Mouse (Mus musculus) midbrain, embryonic 15.5 days (tissue): Measurements from ENCODE around the gene Cd48. TPM values are rescaled to one million over a fixed set of nuclear protein-coding genes. Genes with fewer than 3 reads are reported as not detected.
"Not testable (repeated sequence)": the region's sequence is repeated elsewhere in the genome, so short reads cannot be mapped to it uniquely, and the experiment has no call there.

Experiments used
- ATAC-seq: fragments of 200-750 bp; cut with Nextera tagmentation; replicated peaks from 2 replicates; pipeline ENCODE4 v1.8.0; 2017; ENCODE audit warnings: moderate TSS enrichment
- H3K27ac ChIP-seq: fragments of 300-500 bp; sonication (generic); 2 replicates; pipeline ENCODE4 v1.5.1; 2015; ENCODE audit warnings: mild to moderate bottlenecking, inconsistent platforms
- H3K27me3 ChIP-seq: fragments of 300-500 bp; sonication (generic); replicated peaks from 2 replicates; pipeline ENCODE4 v1.6.1; 2015; ENCODE audit warnings: inconsistent platforms
- H3K36me3 ChIP-seq: fragments of 300-500 bp; sonication (generic); replicated peaks from 2 replicates; pipeline ENCODE4 v1.6.1; 2015; ENCODE audit warnings: inconsistent platforms
- H3K4me1 ChIP-seq: fragments of 300-500 bp; sonication (generic); 2 replicates; pipeline ENCODE4 v1.6.1; 2015; ENCODE audit warnings: inconsistent platforms
- H3K4me2 ChIP-seq: fragments of 300-500 bp; sonication (generic); 2 replicates; pipeline ENCODE4 v1.6.1; 2015; ENCODE audit warnings: inconsistent platforms, mild to moderate bottlenecking, moderate library complexity
- H3K4me3 ChIP-seq: fragments of 300-500 bp; sonication (generic); 2 replicates; pipeline ENCODE4 v1.5.1; 2015; ENCODE audit warnings: mild to moderate bottlenecking, inconsistent platforms
- H3K9ac ChIP-seq: fragments of 300-500 bp; sonication (generic); 2 replicates; pipeline ENCODE4 v1.6.1; 2015; ENCODE audit warnings: mild to moderate bottlenecking, inconsistent platforms
- H3K9me3 ChIP-seq: fragments of 300-500 bp; sonication (generic); 2 replicates; pipeline ENCODE4 v1.6.1; 2016; ENCODE audit warnings: inconsistent platforms
- WGBS: fragments of 180-500 bp; shearing (Covaris S2); methylation state at CpG from one replicate; pipeline ENCODE4 v1.1.7; 2015; ENCODE audit warnings: mixed read lengths; 5-methylcytosine and 5-hydroxymethylcytosine counted together
- polyA plus RNA-seq: library from polyadenylated mRNA; unstranded; fragments of >200 nt; fragmentation: Nextera tagmentation; extraction: Ambion mirVana; gene quantifications from 2 replicates; pipeline ENCODE4 v1.2.1, GENCODE M21; 2015

Gene Cd48
- polyA plus RNA-seq, 1 experiment from 2014 or later = 1.5 TPM

GRCm38 (mm10) chr1:171663757-171664156 is 18.1 kb upstream of the Cd48 start:
- Histone ChIP-seq H3K9ac (no peak overlapping the region), H3K4me3 (no peak overlapping the region), H3K4me1 (no peaks in the 10 kb centered on the region), H3K27me3 (no peaks in the 10 kb centered on the region), H3K27ac (no peak overlapping the region), H3K36me3 (no peaks in the 10 kb centered on the region), H3K4me2 (no peak overlapping the region), H3K9me3 (no peaks in the 10 kb centered on the region)
- WGBS = 95% methylated on average over 2 of the region's 2 CpGs
- ATAC-seq = no peak

DNA sequence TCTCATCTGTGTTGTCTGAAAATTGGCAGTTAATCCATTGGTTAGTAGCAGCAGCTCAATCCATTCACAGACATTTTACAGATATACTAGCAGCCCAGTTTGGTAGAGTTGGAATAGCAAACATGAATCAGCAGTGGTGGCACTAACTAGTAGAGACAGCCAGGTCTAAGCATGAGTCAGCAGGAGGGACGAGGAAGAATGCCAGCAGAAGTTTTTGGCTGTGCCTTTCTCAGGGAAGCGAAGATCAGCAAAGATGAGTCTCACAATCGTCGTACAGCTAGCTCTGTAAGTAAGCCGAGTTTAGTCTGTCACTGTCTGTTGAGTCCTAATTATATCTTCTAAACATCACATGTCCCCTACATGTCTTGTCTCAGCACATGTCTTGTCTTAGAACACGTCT is 15.5 kb upstream of the Cd48 start:
- no peak overlapping the region for H3K27ac ChIP-seq
- H3K27me3 ChIP-seq = no peaks in the 10 kb centered on the region
- H3K9me3 ChIP-seq = no peaks in the 10 kb centered on the region
- H3K36me3 ChIP-seq = no peaks in the 10 kb centered on the region
- H3K4me3 ChIP-seq = no peak overlapping the region
- H3K9ac ChIP-seq = no peak overlapping the region
- no peaks in the 10 kb centered on the region for H3K4me1 ChIP-seq
- H3K4me2 ChIP-seq = no peak overlapping the region
- WGBS = 89% methylated on average over 6 of the region's 6 CpGs
- no peak for ATAC-seq

DNA sequence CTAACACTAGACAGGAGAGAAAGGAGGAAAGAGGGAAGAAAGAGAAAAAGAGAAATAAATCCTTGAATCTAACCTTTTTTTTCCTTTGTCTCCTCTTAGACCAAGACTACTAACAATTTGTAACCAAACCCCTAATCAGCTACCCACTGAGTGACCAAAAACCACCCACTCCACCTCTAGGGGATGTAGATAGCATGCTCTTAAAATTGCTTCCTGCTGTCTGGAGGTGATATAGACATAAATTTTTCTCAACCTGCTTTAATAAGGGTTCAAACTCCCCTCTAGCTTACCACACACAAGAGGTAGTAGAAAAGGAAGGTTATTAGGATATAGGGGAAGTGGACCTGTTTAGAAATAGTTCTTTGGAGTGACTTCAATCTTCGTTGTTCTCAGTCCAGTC is 14.6 kb upstream of the Cd48 start:
- no peak overlapping the region for H3K27ac ChIP-seq
- no peak for ATAC-seq

GRCm38 (mm10) chr1:171672451-171672850 is 9.4 kb upstream of the Cd48 start:
- not testable (repeated sequence) for H3K4me3 ChIP-seq, H3K4me1 ChIP-seq, H3K4me2 ChIP-seq, H3K27me3 ChIP-seq, H3K36me3 ChIP-seq, ATAC-seq, H3K27ac ChIP-seq, H3K9me3 ChIP-seq, H3K9ac ChIP-seq
- WGBS = 84% methylated on average over 2 of the region's 2 CpGs

More for the DNA sequence above, 14.6 kb upstream of the Cd48 start:
- no peaks in the 10 kb centered on the region for H3K27me3 ChIP-seq
- H3K9ac ChIP-seq = no peak overlapping the region
- no peaks in the 10 kb centered on the region for H3K4me1 ChIP-seq
- H3K4me2 ChIP-seq = no peak overlapping the region
- H3K9me3 ChIP-seq = no peaks in the 10 kb centered on the region
- H3K4me3 ChIP-seq = no peak overlapping the region
- H3K36me3 ChIP-seq = no peaks in the 10 kb centered on the region
- WGBS = 85% methylated on average over 1 of the region's 1 CpGs

DNA sequence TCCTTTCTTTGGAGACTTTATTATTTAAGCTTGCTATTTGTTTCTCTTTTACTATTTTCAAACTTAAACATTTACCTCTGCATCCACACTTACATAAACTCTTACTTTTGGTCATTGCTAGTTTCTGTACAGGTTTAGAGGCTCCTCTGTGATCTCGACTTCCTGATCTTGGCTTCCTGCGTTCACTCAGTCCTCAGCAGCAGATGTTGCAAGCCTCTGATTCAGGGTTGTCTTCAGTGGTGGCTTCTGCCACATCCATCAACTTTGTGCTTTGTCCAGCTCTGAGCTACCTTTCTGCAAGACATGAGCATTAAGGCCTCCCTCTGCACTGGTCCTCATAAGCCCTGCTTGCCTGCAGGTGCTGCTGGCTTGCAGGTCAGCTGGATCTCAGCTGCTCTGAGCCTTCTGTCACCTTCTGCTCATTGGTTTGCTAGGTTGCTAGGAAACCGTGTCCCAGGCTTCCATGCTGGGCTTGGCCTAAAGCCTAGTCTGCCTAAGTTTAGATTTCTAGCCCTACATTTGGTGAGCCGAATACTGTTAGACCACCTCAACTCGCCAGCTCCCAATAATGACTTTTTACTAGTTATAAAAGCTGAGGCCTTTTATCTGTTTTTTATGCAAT is 8.8 kb upstream of the Cd48 start:
- H3K36me3 ChIP-seq = no peaks in the 10 kb centered on the region
- no peak for ATAC-seq
- H3K4me1 ChIP-seq = no peaks in the 10 kb centered on the region
- no peaks in the 10 kb centered on the region for H3K9me3 ChIP-seq
- H3K4me3 ChIP-seq = no peak overlapping the region
- H3K4me2 ChIP-seq = no peak overlapping the region
- H3K9ac ChIP-seq = no peak overlapping the region
- 68% methylated on average over 5 of the region's 5 CpGs for WGBS
- no peaks in the 10 kb centered on the region for H3K27me3 ChIP-seq
- H3K27ac ChIP-seq = no peak overlapping the region

- no peak overlapping the region for H3K27ac ChIP-seq
- no peaks in the 10 kb centered on the region for H3K9me3 ChIP-seq
- no peaks in the 10 kb centered on the region for H3K27me3 ChIP-seq
- no peak overlapping the region for H3K4me2 ChIP-seq
- no peaks in the 10 kb centered on the region for H3K36me3 ChIP-seq
- ATAC-seq = no peak
- WGBS = 73% methylated on average over 1 of the region's 1 CpGs
- no peak overlapping the region for H3K9ac ChIP-seq
- H3K4me1 ChIP-seq = no peaks in the 10 kb centered on the region
- H3K4me3 ChIP-seq = no peak overlapping the region
Measured at GRCm38 (mm10) chr1:171674467-171674866, 7.3 kb upstream of the Cd48 start.

- H3K27ac ChIP-seq = no peak overlapping the region
- no peaks in the 10 kb centered on the region for H3K27me3 ChIP-seq
- H3K9me3 ChIP-seq = no peaks in the 10 kb centered on the region
- H3K4me2 ChIP-seq = no peak overlapping the region
- no peak overlapping the region for H3K9ac ChIP-seq
- no peak overlapping the region for H3K4me3 ChIP-seq
- no peak for ATAC-seq
- WGBS = 83% methylated on average over 1 of the region's 1 CpGs
- H3K36me3 ChIP-seq = no peaks in the 10 kb centered on the region
- H3K4me1 ChIP-seq = no peaks in the 10 kb centered on the region
Measured at GRCm38 (mm10) chr1:171677721-171678120, 4.1 kb upstream of the Cd48 start.

GRCm38 (mm10) chr1:171681009-171681408 is 800 bp upstream of the Cd48 start:
- no peaks in the 10 kb centered on the region for H3K36me3 ChIP-seq
- H3K9ac ChIP-seq = no peak overlapping the region
- no peaks in the 10 kb centered on the region for H3K27me3 ChIP-seq
- no peak overlapping the region for H3K4me3 ChIP-seq
- no peaks in the 10 kb centered on the region for H3K4me1 ChIP-seq
- no peak overlapping the region for H3K27ac ChIP-seq
- no peaks in the 10 kb centered on the region for H3K9me3 ChIP-seq
- 92% methylated on average over 7 of the region's 7 CpGs for WGBS
- H3K4me2 ChIP-seq = no peak overlapping the region
- ATAC-seq = no peak

DNA sequence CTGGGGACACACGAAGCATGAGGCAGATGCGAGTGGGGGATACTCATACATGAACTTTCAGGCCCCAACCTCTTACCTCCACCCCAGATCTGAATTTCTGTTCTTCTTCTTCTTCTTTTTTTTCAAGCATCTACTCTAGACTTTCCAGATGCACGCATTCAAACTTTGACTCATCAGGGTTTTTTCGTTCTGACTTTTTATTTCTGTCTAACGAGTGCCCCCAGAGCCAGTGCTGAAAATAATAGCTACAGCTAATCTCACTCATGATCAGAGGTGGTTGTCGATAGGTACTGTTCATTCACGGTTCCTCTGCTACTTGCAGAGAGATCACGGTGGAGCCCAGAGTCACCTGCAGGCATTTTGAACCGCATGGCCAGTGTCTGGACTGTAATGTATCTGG is 3.1 kb downstream of the Cd48 start:
- WGBS = 95% methylated on average over 9 of the region's 9 CpGs
- no peak overlapping the region for H3K9ac ChIP-seq
- no peak overlapping the region for H3K4me2 ChIP-seq
- no peaks in the 10 kb centered on the region for H3K9me3 ChIP-seq
- no peaks in the 10 kb centered on the region for H3K36me3 ChIP-seq
- H3K4me3 ChIP-seq = no peak overlapping the region
- ATAC-seq = no peak
- no peaks in the 10 kb centered on the region for H3K27me3 ChIP-seq
- H3K27ac ChIP-seq = no peak overlapping the region
- no peaks in the 10 kb centered on the region for H3K4me1 ChIP-seq

DNA sequence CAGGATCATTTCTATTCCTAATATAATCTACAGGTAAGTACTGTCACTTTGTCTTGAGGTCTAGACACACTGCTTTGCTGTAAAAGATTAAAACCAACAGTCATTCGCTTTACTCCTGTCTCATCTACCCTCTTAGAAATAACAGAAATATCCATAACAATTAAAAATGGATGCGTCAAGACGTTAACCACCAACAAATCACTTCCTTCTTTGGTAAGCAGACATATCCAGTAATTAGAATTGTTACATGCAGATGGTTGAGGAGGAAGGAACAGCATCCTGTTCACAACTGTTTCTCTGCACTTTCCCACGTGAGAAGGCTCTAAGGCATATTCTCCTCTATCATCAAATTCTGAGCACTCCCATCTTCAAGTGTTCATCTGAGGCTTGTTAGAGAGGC is 5.5 kb downstream of the Cd48 start:
- Histone ChIP-seq H3K4me1 (no peaks in the 10 kb centered on the region), H3K36me3 (no peaks in the 10 kb centered on the region), H3K27ac (no peak overlapping the region), H3K4me2 (no peak overlapping the region), H3K9ac (no peak overlapping the region), H3K9me3 (no peaks in the 10 kb centered on the region), H3K4me3 (no peak overlapping the region), H3K27me3 (no peaks in the 10 kb centered on the region)
- 93% methylated on average over 4 of the region's 4 CpGs for WGBS
- no peak for ATAC-seq

- 69% methylated on average over 1 of the region's 1 CpGs for WGBS
- Histone ChIP-seq H3K4me3 (no peak overlapping the region), H3K4me1 (no peaks in the 10 kb centered on the region), H3K36me3 (no peaks in the 10 kb centered on the region), H3K27ac (no peak overlapping the region), H3K27me3 (no peaks in the 10 kb centered on the region), H3K4me2 (no peak overlapping the region), H3K9ac (no peak overlapping the region), H3K9me3 (no peaks in the 10 kb centered on the region)
- ATAC-seq = no peak
Measured at GRCm38 (mm10) chr1:171693918-171694317, 12.1 kb downstream of the Cd48 start.

- Histone ChIP-seq H3K9me3 (no peaks in the 10 kb centered on the region), H3K36me3 (no peaks in the 10 kb centered on the region), H3K4me2 (no peak overlapping the region), H3K4me1 (no peaks in the 10 kb centered on the region), H3K27me3 (no peaks in the 10 kb centered on the region), H3K27ac (no peak overlapping the region), H3K9ac (no peak overlapping the region), H3K4me3 (no peak overlapping the region)
- ATAC-seq = no peak
- WGBS = 16% methylated on average over 6 of the region's 6 CpGs
Measured at GRCm38 (mm10) chr1:171698983-171699382, 17.2 kb downstream of the Cd48 start.

DNA sequence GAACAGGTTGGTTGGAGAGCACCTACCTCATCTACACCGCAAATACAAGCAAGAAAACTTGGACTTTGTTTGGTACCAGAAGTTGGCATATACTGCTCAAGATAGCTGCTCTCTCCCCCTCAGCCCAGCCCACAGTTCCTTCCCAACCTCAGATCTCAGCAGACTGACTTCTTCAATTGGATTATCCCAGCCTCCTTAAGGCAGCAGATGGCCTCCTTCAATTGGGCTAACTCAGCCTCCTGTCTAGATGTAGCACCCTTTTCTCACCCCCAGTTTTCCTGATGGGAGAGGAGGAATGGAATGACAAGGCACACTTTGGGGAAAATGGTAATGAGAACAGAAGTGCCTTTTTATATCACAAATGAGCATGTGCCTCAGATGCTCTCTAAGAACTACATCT is 31.9 kb downstream of the Cd48 start:
- H3K4me3 ChIP-seq, H3K4me2 ChIP-seq, H3K27ac ChIP-seq, H3K36me3 ChIP-seq, H3K27me3 ChIP-seq, ATAC-seq, H3K9ac ChIP-seq, H3K4me1 ChIP-seq, H3K9me3 ChIP-seq: not testable (repeated sequence)
- WGBS = 91% methylated on average over 1 of the region's 1 CpGs
